Mouse (Mus musculus): Measurements from ENCODE around the gene Cacna1g.
"Not testable (repeated sequence)": the region's sequence is repeated elsewhere in the genome, so short reads cannot be mapped to it uniquely, and the experiment has no call there.

The Cacna1g gene

GRCm38 (mm10) chr11:94403757-94404156, 70.2 kb downstream of the Cacna1g start:
- no peak for DNase-seq (ENCODE audit: low spot score)

DNA sequence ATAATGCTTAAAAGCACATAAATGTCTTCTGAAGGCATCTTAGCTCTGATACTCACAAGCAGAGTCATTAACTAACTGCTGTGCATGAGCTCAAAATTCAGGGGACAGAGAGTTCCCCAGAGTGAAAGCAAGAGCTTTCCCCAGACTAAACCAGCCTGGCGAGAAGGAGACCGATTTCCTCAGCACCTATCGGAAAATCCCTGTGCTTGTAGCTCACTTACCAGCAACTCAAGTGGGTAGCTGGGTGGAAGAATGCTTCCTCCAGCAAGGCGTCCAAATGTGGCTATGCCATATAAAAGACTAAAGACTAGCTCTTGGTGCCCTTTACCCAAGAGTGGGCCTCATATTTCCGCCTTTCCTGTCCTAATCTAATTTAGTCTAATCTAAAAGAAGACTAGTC, 71.3 kb downstream of the Cacna1g start:
- DNase-seq (ENCODE audit: low spot score), result no peak

GRCm38 (mm10) chr11:94402029-94402428, 72.0 kb downstream of the Cacna1g start:
- not testable (repeated sequence) for DNase-seq (ENCODE audit: low spot score)

- DNase-seq (ENCODE audit: low spot score), result no peak
These were observed 73.0 kb downstream of the Cacna1g start for GRCm38 (mm10) chr11:94400996-94401395.

- DNase-seq (ENCODE audit: low spot score), result no peak
These were observed 79.9 kb downstream of the Cacna1g start for GRCm38 (mm10) chr11:94394107-94394506.

DNA sequence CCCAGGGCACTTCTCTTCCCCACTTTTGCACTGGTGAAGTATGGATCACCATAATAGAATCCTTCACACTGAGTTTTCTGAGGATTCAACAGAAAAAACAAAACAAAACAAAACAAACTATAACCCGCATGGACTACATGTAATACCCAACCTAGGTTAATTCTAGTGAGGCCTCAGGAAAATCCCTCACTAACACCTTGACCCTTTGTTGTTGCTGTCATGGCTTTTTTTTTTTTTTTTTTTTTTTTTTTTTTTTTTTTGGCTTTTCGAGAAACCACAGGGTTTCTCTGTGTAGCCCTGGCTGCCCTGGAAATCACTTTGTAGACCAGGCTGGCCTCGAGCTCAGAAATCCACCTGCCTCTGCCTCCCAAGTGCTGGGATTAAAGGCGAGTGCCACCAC, 80.5 kb downstream of the Cacna1g start:
- not testable (repeated sequence) for DNase-seq (ENCODE audit: low spot score)

GRCm38 (mm10) chr11:94392672-94393109, 81.3 kb downstream of the Cacna1g start, which contains the start of gene Abcc3:
TSS of gene Abcc3 (minus strand) at chr11:94392997.
- peak; percentile 67 for DNase-seq (ENCODE audit: low spot score)

GRCm38 (mm10) chr11:94391661-94392060, 82.3 kb downstream of the Cacna1g start:
- no peak for DNase-seq (ENCODE audit: low spot score)

DNA sequence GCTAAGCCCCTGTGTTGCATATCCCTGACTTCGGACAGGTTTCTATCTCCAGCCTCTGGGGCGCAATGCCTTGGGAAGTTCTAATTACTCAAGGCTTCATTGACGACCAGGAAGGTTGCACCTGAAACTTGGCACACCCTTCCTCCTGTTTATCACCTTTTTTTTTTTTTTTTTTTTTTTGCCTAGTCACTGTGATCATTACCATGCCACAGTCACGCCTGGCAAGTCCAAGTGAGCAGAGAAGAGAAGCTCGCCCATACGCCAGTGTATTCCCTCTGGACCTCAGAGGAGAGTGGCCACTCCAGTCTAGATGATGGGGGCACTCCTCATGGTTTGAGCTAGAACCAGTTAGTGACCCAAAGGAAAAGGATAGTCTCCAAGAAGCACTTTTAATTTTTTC, 83.2 kb downstream of the Cacna1g start:
- no peak for DNase-seq (ENCODE audit: low spot score)

- DNase-seq (ENCODE audit: low spot score), result no peak
These were observed 84.1 kb downstream of the Cacna1g start for GRCm38 (mm10) chr11:94389724-94390396.

GRCm38 (mm10) chr11:94389021-94389420, 85.0 kb downstream of the Cacna1g start:
- DNase-seq (ENCODE audit: low spot score), result no peak

DNA sequence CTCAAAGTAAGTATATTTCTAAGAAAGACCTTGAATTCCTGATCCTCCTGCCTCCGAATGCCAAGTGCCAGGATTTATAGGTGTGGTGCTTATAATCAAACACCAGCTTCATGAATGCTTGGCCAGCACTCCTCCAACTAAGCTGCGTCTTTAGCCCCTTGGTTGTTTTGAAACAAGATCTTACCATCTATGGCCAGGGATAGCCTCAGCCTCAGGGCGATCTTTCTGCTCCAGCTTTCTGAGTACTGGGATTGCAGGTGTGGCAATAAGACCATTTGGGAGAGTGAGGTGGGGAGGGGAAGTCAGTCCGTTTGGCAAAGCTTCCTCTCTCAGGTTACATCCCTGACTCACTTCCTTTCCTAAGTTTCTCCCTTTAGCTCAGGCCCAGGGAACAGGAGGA, 86.2 kb downstream of the Cacna1g start:
- no peak for DNase-seq (ENCODE audit: low spot score)

DNA sequence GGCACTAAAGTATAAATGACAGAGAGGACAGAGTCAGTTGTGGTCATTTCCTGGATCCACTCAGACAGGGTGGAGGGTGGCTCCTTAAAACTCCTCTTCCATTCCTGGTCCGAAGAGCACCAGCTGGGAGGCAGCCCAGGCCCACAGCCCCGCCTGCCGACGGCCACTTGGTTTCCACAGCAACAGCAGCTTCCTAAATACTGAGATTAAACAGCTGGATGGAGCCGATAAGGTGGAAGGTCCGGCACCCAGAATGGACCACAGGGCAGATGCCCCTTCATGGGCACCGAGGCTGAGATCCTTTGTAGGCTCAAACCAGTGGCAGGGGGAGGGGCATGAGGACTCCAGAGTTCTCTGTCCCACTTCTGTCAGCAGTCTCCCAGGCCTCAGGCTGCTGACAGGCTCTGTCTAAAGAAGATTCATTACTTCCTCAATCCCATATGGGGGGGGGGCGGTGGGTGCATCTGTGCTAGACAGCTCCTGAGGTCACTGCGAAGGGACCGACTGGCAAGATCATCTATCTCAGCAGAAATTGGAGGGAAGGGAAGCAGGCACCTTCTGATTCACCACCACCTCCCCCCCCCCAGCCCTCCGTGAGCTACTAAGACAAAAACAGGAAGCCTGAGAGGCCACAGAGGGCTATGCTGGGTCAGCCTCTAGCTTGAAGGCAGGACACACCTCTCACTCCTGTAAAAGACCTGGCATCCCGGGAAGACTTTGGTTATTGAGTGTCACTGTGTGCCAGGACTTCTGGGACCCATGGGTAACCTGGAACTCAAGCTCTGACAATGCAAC, 87.8 kb downstream of the Cacna1g start:
- no peak for DNase-seq (ENCODE audit: low spot score)

- no peak for DNase-seq (ENCODE audit: low spot score)
These were observed 94.3 kb downstream of the Cacna1g start for GRCm38 (mm10) chr11:94379736-94380135.

- no peak for DNase-seq (ENCODE audit: low spot score)
These were observed 94.9 kb downstream of the Cacna1g start for GRCm38 (mm10) chr11:94379061-94379460.

DNA sequence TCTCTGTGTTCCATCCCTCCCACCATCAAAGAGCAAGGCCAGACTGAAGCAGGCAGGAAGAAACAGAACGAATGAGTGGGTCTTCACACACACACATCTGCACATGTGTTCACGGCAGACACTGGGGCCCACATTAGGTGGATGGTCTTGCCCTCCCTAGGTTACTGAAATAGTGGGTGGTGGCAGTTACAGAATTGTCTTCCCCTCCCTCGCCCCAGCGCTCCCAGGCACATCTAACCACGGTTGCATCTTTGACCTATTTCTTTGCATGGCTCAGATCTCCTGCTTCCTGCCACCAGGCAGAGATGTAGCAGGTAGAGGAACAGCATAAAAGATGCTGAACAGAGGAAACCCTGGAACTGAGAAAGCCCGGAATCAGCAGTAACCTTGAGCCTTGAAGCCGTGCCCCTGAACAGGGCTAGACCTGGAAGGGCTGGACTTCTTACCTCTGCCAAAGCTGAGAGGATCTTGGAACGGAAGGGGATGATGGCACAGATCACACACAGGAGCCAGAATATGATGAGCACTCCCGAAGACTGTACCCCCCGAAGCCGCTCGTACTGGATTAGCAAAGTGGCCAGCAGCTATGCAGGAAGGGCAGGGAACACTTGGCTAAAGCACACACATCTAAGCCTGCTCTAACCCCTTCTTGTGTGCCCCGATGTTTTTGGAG, 99.6 kb downstream of the Cacna1g start:
- DNase-seq (ENCODE audit: low spot score), result no peak

DNA sequence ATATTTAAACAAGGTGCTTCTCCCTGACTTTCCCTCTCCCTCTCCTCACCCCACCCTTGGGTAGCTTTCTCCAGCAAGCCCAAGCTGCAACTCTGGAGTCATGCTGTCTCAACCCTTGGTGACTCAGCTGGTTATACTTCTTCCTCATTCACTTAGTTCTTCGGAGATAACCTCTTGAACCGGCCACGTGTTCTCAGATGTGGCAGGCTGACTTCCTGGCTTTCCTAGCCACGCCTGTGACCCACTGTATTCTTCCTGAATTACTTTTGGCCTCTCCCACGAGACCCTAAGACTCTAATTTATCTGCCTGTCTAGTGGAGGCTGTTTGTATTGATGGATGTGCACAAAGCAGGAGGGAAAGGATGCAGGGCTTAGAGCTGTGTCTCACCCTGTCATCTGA, 103.2 kb downstream of the Cacna1g start:
- no peak for DNase-seq (ENCODE audit: low spot score)

DNA sequence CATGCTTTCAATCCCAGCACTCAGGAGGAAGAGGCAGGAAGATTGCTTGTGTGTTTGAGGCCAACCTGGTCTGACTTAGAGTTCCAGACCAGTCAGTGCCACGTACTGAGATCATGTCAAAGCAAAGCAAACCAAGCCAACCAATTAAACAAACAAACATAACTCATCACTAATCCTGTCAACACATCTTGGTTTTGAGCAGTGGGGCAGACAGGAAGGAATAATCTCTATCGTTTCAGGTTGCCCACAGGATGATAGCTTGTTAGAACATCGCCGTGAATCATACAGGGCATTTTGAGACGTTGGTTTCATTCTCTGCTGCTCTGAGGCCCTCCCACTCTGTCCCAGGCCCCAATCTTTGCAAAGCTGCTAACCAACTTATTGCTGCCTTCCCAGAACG, 104.0 kb downstream of the Cacna1g start:
- DNase-seq (ENCODE audit: low spot score), result no peak

DNA sequence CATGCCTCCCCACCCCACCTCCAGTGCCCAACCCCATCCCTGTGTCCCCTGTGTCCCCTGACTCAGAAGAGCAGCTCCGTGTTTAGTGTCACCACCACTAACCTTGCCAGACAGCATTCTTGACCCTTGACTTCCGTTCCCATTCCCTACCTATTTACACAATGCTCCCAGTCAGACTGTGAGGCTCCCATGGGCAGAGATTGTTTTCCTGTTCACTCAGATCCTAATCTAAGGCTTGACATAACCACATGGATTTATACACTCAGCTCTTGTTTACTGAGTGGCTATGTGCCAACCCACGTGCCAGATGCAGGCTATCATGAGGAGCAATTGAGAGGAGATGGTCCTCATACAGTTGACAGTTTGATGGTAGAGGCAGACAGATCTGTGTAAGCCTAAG, 108.7 kb downstream of the Cacna1g start:
- DNase-seq (ENCODE audit: low spot score), result no peak

DNA sequence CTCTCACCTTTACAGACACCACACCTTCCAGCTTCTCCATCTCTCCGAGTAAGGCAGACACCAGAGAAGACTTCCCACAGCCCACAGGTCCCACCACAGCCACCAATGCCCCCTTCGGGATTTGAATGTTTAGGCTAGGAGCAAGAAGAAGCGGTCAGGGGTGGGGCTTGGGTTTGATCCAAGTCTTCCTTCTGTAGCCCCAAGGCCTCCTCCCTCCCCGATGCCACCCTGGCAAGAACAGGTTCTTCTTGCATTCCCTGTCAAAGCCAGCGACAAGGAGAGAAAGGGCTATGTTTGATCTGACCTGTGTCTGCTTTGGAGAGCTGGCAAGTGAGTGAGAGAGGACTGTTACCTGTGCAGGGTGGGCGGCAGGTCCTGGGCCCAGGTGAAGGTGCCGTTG, 110.3 kb downstream of the Cacna1g start:
- DNase-seq (ENCODE audit: low spot score), result peak; percentile 60

DNA sequence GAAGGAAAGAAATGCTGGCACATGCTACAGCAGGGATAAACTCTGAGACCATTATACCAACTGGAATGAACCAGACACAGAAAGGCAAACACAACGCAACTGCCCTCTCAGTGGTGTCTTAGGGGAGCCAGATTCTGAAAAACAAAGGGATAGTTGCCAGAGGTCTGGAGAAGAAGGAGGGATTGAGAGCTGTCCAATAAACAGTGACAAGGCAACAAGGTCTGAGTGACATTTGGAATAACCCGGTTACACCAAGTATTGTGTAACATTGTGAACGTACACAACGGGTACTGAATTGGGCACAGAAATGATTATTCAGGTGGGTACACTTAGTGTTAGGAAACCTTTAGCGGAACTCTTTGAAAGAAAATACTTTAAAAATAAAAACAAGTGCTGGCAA, 111.9 kb downstream of the Cacna1g start:
- DNase-seq (ENCODE audit: low spot score), result no peak

- no peak for DNase-seq (ENCODE audit: low spot score)
These were observed 112.7 kb downstream of the Cacna1g start for GRCm38 (mm10) chr11:94361166-94361870.
